Mouse (Mus musculus): ENCODE measurements around the gene Gm49405.

The Gm49405 gene

GRCm38 (mm10) chr19:4052516-4053030, 52.1 kb downstream of the Gm49405 start:
- DNase-seq, result no peak

- no peak for DNase-seq
These were observed 54.2 kb downstream of the Gm49405 start for GRCm38 (mm10) chr19:4054613-4055012.
